Mouse (Mus musculus) naive thymus-derived CD4-positive, alpha-beta T cell, adult 2 months (primary cell): ENCODE results near the gene Nsun6.

Source experiments
- DNase-seq: peaks from one replicate; pipeline ENCODE4 v3.0.0-alpha.2; 2011; ENCODE audit warnings: low read depth

The Nsun6 gene

GRCm38 (mm10) chr2:14992531-14992930 is 62.3 kb downstream of the Nsun6 start:
- DNase-seq, result peak; percentile 73

DNA sequence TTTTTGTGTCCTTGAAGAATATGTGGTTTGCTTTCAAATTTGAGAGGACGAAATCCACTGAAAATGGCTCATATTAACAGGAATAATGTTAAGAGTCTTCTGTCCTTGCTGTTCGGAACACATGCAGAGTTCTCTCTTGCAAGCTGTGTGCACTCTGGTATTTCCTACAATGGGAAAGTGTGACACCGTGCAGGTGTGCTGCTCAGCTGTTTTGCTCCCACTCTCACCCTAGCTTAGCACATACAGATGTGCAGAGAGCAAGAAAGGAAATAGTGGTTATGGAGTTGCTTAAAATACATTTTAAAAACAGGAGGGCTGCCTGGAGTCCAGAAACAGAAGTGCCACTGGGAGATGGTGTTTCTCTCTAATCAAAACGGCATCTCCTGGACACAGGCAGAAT is 65.5 kb downstream of the Nsun6 start:
- DNase-seq, result peak; percentile 22

GRCm38 (mm10) chr2:14988451-14988850 is 66.4 kb downstream of the Nsun6 start:
- DNase-seq, result peak; percentile 31

DNA sequence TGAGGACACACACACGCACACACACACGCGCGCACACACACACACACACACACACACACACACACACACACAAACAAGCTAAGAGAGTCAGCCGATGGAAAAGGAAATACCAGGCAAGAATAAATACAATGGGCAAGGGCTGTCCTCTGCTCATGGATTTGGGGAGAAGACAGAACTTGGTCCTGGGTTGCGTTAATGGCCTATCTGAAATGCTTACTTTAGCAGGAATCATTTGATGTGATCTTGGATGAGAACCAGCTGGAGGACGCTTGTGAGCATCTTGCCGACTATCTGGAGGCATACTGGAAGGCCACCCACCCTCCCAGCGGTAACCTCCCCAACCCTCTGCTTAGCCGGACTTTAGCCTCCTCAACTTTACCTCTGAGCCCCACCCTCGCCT is 70.8 kb downstream of the Nsun6 start:
- no peak for DNase-seq

- no peak for DNase-seq
These were observed 93.4 kb downstream of the Nsun6 start for GRCm38 (mm10) chr2:14961493-14961892.

DNA sequence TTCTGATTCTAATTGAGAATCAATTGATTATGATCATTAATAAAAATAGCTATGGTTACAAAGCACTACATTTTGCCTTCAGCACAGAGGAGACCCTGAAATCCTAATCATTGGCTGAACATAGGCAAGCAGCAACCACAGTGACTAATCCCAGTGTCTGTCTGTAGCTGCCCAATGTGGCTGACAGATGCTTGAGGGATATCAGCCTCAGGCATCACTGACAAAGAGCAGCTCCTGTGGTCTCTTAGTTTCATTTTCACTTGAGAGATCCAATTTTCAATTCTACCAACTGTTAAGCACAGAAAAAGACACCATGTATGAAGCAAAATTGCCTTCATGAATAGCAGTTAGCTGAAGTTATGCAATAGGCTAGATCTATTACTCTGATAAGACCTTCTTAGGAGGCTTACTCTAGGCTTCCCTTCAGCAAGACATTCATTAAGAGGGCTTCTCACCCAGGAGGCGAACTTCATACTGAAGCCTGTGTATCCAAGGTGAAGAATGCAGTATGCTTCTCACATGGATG is 93.8 kb downstream of the Nsun6 start:
- peak; percentile 6 for DNase-seq

DNA sequence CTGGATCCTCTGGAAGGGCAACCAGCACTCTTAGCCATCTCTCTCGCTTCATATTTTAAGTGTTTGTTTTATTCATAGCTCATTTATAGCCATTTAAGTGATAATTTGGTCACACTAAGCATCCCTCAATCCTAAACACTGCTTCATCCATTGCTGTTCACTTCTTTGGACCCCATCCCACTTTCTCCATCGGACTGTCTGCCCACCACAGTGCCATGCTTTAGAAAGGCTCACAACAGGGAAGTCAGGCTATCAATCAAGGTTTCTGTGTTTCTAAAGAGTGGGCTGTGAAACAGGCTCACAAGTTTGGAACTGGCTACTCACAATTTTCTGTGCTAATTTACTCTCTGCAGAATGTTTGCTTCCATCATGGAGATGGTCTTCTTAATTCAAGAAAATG is 101.8 kb downstream of the Nsun6 start:
- DNase-seq, result no peak
